Mouse (Mus musculus): ENCODE measurements around the gene Igfbp7. TPM values are rescaled to one million over a fixed set of nuclear protein-coding genes. Genes with fewer than 3 reads are reported as not detected.

Gene Igfbp7
- polyA plus RNA-seq, 1 experiment from 2014 or later: 80.4 TPM

- 63% methylated on average over 14 of the region's 14 CpGs for WGBS
- H3K27me3 ChIP-seq (ENCODE audit: control insufficient read depth, insufficient read depth, low read length): 0 out of 2 replicates have a peak, but pooled peaks cover 3% of the 10 kb centered on the region
- H3K9ac ChIP-seq: no peak overlapping the region
- ATAC-seq (ENCODE audit: low FRiP score) (no peak), DNase-seq (ENCODE audit: low spot score) (no peak)
- no peak overlapping the region for H3K27ac ChIP-seq
- no peak overlapping the region for H3K4me3 ChIP-seq (replicated peaks; ENCODE audit: low read length)
- no peaks in the 10 kb centered on the region for H3K9me3 ChIP-seq (ENCODE audit: control insufficient read depth, low read length)
- no peak overlapping the region for H3K4me2 ChIP-seq (replicated peaks)
- no peaks in the 10 kb centered on the region for H3K36me3 ChIP-seq (replicated peaks; ENCODE audit: control insufficient read depth, insufficient read depth)
- 0 out of 2 replicates have a peak, but pooled peaks cover 5% of the 10 kb centered on the region for H3K4me1 ChIP-seq (replicated peaks; ENCODE audit: control insufficient read depth, insufficient read depth, low read length)
These were observed 9.4 kb downstream of the Igfbp7 start for GRCm38 (mm10) chr5:77398285-77399057.

- Histone ChIP-seq H3K4me3 (replicated peaks; ENCODE audit: low read length) (no peak overlapping the region), H3K4me2 (replicated peaks) (no peak overlapping the region), H3K36me3 (replicated peaks; ENCODE audit: control insufficient read depth, insufficient read depth) (no peaks in the 10 kb centered on the region), H3K27ac (no peak overlapping the region), H3K9ac (no peak overlapping the region), H3K27me3 (ENCODE audit: control insufficient read depth, insufficient read depth, low read length) (0 out of 2 replicates have a peak, but pooled peaks cover 3% of the 10 kb centered on the region), H3K9me3 (ENCODE audit: control insufficient read depth, low read length) (no peaks in the 10 kb centered on the region), H3K4me1 (replicated peaks; ENCODE audit: control insufficient read depth, insufficient read depth, low read length) (0 out of 2 replicates have a peak, but pooled peaks cover 5% of the 10 kb centered on the region)
- no peak for DNase-seq (ENCODE audit: low spot score)
- no peak for ATAC-seq (ENCODE audit: low FRiP score)
- WGBS: 38% methylated on average over 9 of the region's 9 CpGs
These were observed 13.7 kb downstream of the Igfbp7 start for GRCm38 (mm10) chr5:77393990-77394618.

GRCm38 (mm10) chr5:77393094-77393619 is 14.7 kb downstream of the Igfbp7 start:
- no peak for DNase-seq (ENCODE audit: low spot score)
- Histone ChIP-seq H3K36me3 (replicated peaks; ENCODE audit: control insufficient read depth, insufficient read depth) (no peaks in the 10 kb centered on the region), H3K27ac (no peak overlapping the region), H3K4me2 (replicated peaks) (no peak overlapping the region), H3K9ac (no peak overlapping the region), H3K4me1 (replicated peaks; ENCODE audit: control insufficient read depth, insufficient read depth, low read length) (0 out of 2 replicates have a peak, but pooled peaks cover 5% of the 10 kb centered on the region), H3K27me3 (ENCODE audit: control insufficient read depth, insufficient read depth, low read length) (0 out of 2 replicates have a peak, but pooled peaks cover 3% of the 10 kb centered on the region), H3K4me3 (replicated peaks; ENCODE audit: low read length) (no peak overlapping the region), H3K9me3 (ENCODE audit: control insufficient read depth, low read length) (no peaks in the 10 kb centered on the region)
- 82% methylated on average over 10 of the region's 10 CpGs for WGBS
- ATAC-seq (ENCODE audit: low FRiP score): no peak

- no peak overlapping the region for H3K27ac ChIP-seq
- no peak overlapping the region for H3K9ac ChIP-seq
- ATAC-seq (ENCODE audit: low FRiP score) (no peak), DNase-seq (ENCODE audit: low spot score) (no peak)
- no peak overlapping the region for H3K4me2 ChIP-seq (replicated peaks)
- H3K4me1 ChIP-seq (replicated peaks; ENCODE audit: control insufficient read depth, insufficient read depth, low read length): 0 out of 2 replicates have a peak, but pooled peaks cover 5% of the 10 kb centered on the region
- H3K27me3 ChIP-seq (ENCODE audit: control insufficient read depth, insufficient read depth, low read length): no peaks in the 10 kb centered on the region
- H3K9me3 ChIP-seq (ENCODE audit: control insufficient read depth, low read length): no peaks in the 10 kb centered on the region
- H3K4me3 ChIP-seq (replicated peaks; ENCODE audit: low read length): no peak overlapping the region
- 86% methylated on average over 2 of the region's 2 CpGs for WGBS
- H3K36me3 ChIP-seq (replicated peaks; ENCODE audit: control insufficient read depth, insufficient read depth): no peaks in the 10 kb centered on the region
These were observed 17.6 kb downstream of the Igfbp7 start for GRCm38 (mm10) chr5:77390272-77390671.

GRCm38 (mm10) chr5:77388359-77388758 is 19.5 kb downstream of the Igfbp7 start:
- no peak overlapping the region for H3K9ac ChIP-seq
- H3K4me1 ChIP-seq (replicated peaks; ENCODE audit: control insufficient read depth, insufficient read depth, low read length): no peaks in the 10 kb centered on the region
- no peak overlapping the region for H3K4me2 ChIP-seq (replicated peaks)
- no peaks in the 10 kb centered on the region for H3K9me3 ChIP-seq (ENCODE audit: control insufficient read depth, low read length)
- H3K36me3 ChIP-seq (replicated peaks; ENCODE audit: control insufficient read depth, insufficient read depth): no peaks in the 10 kb centered on the region
- H3K27me3 ChIP-seq (ENCODE audit: control insufficient read depth, insufficient read depth, low read length): no peaks in the 10 kb centered on the region
- ATAC-seq (ENCODE audit: low FRiP score) (no peak), DNase-seq (ENCODE audit: low spot score) (no peak)
- no peak overlapping the region for H3K27ac ChIP-seq
- 87% methylated on average over 6 of the region's 6 CpGs for WGBS
- H3K4me3 ChIP-seq (replicated peaks; ENCODE audit: low read length): no peak overlapping the region

- no peaks in the 10 kb centered on the region for H3K36me3 ChIP-seq (replicated peaks; ENCODE audit: control insufficient read depth, insufficient read depth)
- H3K27ac ChIP-seq: no peak overlapping the region
- DNase-seq (ENCODE audit: low spot score) (no peak), ATAC-seq (ENCODE audit: low FRiP score) (no peak)
- H3K4me1 ChIP-seq (replicated peaks; ENCODE audit: control insufficient read depth, insufficient read depth, low read length): no peaks in the 10 kb centered on the region
- WGBS: 89% methylated on average over 8 of the region's 8 CpGs
- no peaks in the 10 kb centered on the region for H3K9me3 ChIP-seq (ENCODE audit: control insufficient read depth, low read length)
- H3K4me3 ChIP-seq (replicated peaks; ENCODE audit: low read length): no peak overlapping the region
- H3K9ac ChIP-seq: no peak overlapping the region
- H3K4me2 ChIP-seq (replicated peaks): no peak overlapping the region
- H3K27me3 ChIP-seq (ENCODE audit: control insufficient read depth, insufficient read depth, low read length): no peaks in the 10 kb centered on the region
These were observed 20.5 kb downstream of the Igfbp7 start for GRCm38 (mm10) chr5:77387414-77387704.

GRCm38 (mm10) chr5:77386596-77387413 is 21.0 kb downstream of the Igfbp7 start:
- ATAC-seq (ENCODE audit: low FRiP score) (no peak), DNase-seq (ENCODE audit: low spot score) (no peak)
- H3K9ac ChIP-seq: no peak overlapping the region
- 86% methylated on average over 10 of the region's 10 CpGs for WGBS
- H3K4me2 ChIP-seq (replicated peaks): no peak overlapping the region
- H3K9me3 ChIP-seq (ENCODE audit: control insufficient read depth, low read length): no peaks in the 10 kb centered on the region
- no peaks in the 10 kb centered on the region for H3K4me1 ChIP-seq (replicated peaks; ENCODE audit: control insufficient read depth, insufficient read depth, low read length)
- no peaks in the 10 kb centered on the region for H3K27me3 ChIP-seq (ENCODE audit: control insufficient read depth, insufficient read depth, low read length)
- H3K36me3 ChIP-seq (replicated peaks; ENCODE audit: control insufficient read depth, insufficient read depth): no peaks in the 10 kb centered on the region
- no peak overlapping the region for H3K4me3 ChIP-seq (replicated peaks; ENCODE audit: low read length)
- no peak overlapping the region for H3K27ac ChIP-seq

GRCm38 (mm10) chr5:77385900-77386595 is 21.8 kb downstream of the Igfbp7 start:
- no peak for ATAC-seq (ENCODE audit: low FRiP score)
- no peak overlapping the region for H3K4me3 ChIP-seq (replicated peaks; ENCODE audit: low read length)
- no peak overlapping the region for H3K27ac ChIP-seq
- H3K9ac ChIP-seq: no peak overlapping the region
- no peak for DNase-seq (ENCODE audit: low spot score)
- WGBS: 82% methylated on average over 6 of the region's 6 CpGs
- no peaks in the 10 kb centered on the region for H3K36me3 ChIP-seq (replicated peaks; ENCODE audit: control insufficient read depth, insufficient read depth)
- H3K27me3 ChIP-seq (ENCODE audit: control insufficient read depth, insufficient read depth, low read length): no peaks in the 10 kb centered on the region
- no peak overlapping the region for H3K4me2 ChIP-seq (replicated peaks)
- H3K9me3 ChIP-seq (ENCODE audit: control insufficient read depth, low read length): no peaks in the 10 kb centered on the region
- no peaks in the 10 kb centered on the region for H3K4me1 ChIP-seq (replicated peaks; ENCODE audit: control insufficient read depth, insufficient read depth, low read length)

Measured in hindbrain, embryonic 14.5 days (tissue).